Mouse (Mus musculus) liver, adult (tissue): ENCODE measurements around the gene Rarb.

Source experiments
- GATA4 ChIP-seq: IDR thresholded peaks from 2 replicates; pipeline ENCODE4 v1.6.1; 2014; ENCODE audit warnings: mild to moderate bottlenecking, low read length; ENCODE audit not compliant: insufficient replicate concordance

Gene Rarb

GRCm38 (mm10) chr14:16526120-16526519, 292.8 kb downstream of the Rarb start:
- no peak for TF ChIP-seq GATA4

- no peak for TF ChIP-seq GATA4
These were observed 293.6 kb downstream of the Rarb start for GRCm38 (mm10) chr14:16525137-16525924.

- no peak for TF ChIP-seq GATA4
These were observed 296.1 kb downstream of the Rarb start for GRCm38 (mm10) chr14:16522852-16523251.

GRCm38 (mm10) chr14:16519588-16520167, 299.3 kb downstream of the Rarb start:
- no peak for TF ChIP-seq GATA4

- no peak for TF ChIP-seq GATA4
These were observed 301.0 kb downstream of the Rarb start for GRCm38 (mm10) chr14:16517958-16518357.

- no peak for TF ChIP-seq GATA4
These were observed 303.2 kb downstream of the Rarb start for GRCm38 (mm10) chr14:16515731-16516130.

- no peak for TF ChIP-seq GATA4
These were observed 308.4 kb downstream of the Rarb start for GRCm38 (mm10) chr14:16510574-16510973.

- no peak for TF ChIP-seq GATA4
These were observed 309.1 kb downstream of the Rarb start for GRCm38 (mm10) chr14:16509825-16510224.

GRCm38 (mm10) chr14:16508760-16509159, 310.2 kb downstream of the Rarb start:
- TF ChIP-seq GATA4 = no peak

- no peak for TF ChIP-seq GATA4
These were observed 321.7 kb downstream of the Rarb start for GRCm38 (mm10) chr14:16497226-16497661.

- no peak for TF ChIP-seq GATA4
These were observed 335.1 kb downstream of the Rarb start for GRCm38 (mm10) chr14:16483656-16484380.

GRCm38 (mm10) chr14:16480621-16481020, 338.3 kb downstream of the Rarb start:
- no peak for TF ChIP-seq GATA4

GRCm38 (mm10) chr14:16479521-16479920, 339.4 kb downstream of the Rarb start:
- TF ChIP-seq GATA4 = no peak

GRCm38 (mm10) chr14:16478606-16479323, 340.2 kb downstream of the Rarb start:
- TF ChIP-seq GATA4 = no peak

GRCm38 (mm10) chr14:16448269-16448987, 370.5 kb downstream of the Rarb start:
- TF ChIP-seq GATA4 = no peak
